Mouse (Mus musculus): ENCODE measurements around the gene AU040320.

DNA sequence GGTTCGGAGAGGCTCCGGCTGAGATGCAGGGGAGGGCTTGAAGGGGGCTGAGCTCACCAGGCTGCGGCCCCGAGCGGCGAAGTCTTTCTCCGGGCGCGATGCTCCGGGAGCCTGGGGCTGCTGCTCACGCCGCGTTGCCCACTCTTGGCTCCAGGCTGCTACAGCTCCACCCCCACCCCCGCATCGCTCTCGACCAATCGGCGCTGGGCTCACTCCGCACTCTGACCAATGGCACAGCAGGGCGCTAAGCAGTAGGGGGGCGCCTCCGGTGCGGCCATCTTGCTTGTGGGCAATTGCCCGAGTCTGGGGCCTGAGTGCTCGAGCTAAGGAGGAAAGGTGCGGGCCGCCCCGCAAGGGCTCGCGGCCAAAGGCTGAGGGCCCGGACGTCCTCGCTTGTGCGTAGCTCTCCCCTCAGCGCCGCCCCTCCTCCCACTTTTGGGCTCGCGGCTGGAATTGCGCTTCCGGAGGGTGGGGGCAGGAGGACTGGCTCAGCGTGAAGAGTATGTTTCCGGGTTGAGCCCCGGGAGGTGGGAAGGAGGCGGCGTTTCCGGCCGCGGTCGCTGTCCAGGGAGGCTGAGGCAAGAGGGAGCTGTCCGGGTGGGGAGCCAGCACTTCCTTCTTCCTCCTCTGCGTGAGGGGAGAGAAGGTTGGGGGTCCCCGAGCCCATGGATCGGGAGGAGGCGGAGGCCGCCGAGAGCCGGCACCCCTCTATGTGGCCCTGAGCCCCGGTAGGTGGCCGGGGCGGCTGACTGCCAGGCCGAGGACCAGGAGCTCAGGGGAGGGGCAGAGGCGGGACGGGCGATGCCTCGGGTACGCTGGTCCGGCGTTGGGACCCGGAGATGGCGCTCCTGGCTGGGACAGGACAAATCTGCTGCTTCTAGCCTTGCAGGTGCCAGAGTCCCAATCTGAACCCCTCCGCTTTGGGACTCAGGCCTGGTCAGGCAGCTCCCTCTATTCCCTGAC lies at the start of gene AU040320, which contains the start of gene Ncdn:
- TF ChIP-seq POLR2A (IDR thresholded peaks at IDR 0.05; ENCODE audit: low read depth, low read length) (peak; percentile 78), MAX (IDR thresholded peaks at IDR 0.05; ENCODE audit: low read length) (peak; percentile 60; the same call in 1 of the 2 replicates), EP300 (IDR thresholded peaks at IDR 0.05; ENCODE audit: low read length) (no peak), RAD21 (IDR thresholded peaks at IDR 0.05; ENCODE audit: low read depth, low read length) (no peak)
